Mouse (Mus musculus): ENCODE data around the gene Mamdc4.

Gene Mamdc4

DNA sequence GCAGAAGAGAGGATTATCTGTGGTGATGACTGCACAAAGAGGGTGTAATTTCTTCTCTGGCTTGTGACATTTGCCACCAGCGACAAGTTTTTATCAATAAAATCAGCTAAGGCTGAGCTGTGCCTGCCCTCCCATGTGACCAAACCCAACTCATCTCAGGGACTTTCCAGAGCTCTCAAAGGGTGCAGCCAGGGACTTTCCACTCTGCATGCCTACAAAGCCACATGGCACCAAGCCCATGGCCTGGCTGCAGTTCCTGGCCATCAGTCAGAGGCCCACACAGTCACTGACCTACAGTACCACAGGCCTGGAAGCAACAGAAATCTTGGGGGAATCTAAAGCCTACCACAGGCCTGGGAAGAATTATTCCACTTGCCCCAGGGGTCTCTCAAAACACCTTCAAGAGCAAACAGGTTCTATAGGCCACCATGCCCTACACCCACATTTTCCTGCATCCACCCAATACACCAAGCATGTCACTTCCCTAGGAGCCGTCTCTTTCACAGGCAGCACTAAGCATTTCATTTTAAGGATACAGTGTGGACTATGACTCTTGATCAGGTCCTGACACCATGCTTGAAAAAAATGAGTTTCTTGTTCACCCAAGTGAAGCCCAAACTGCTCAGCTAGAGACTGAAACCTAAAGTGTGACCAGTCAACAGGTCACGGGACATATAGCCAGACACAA is 40.3 kb downstream of the Mamdc4 start:
- Histone ChIP-seq H3K27me3 (ENCODE audit: control insufficient read depth, insufficient read depth, low read length, poor library complexity, severe bottlenecking) (no peaks in the 10 kb centered on the region), H3K36me3 (ENCODE audit: control insufficient read depth, insufficient read depth, low read length, poor library complexity, severe bottlenecking) (peaks cover 3% of the 10 kb centered on the region)
- peak; percentile 91 for DNase-seq (ENCODE audit: low read depth, low spot score)

DNA sequence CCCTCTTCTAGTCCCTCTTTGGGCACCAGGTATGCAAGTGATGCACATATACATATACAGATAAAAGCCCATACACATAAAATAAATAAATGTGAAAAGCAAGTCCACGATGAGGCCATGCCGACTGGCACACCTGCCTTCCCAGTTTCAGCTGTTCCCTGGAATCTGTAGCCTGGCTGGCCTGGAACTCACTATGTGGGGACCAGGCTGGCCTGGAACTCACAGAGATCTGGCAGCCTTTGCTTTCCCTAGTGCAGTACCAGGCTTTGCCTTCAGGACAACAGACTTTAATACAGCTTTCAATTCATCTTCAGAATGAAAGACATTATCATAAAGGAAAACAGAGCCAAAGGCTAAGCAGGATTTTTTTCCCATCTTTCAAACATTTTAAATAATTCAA is 40.9 kb downstream of the Mamdc4 start:
- peaks cover 9% of the 10 kb centered on the region for H3K36me3 ChIP-seq (ENCODE audit: control insufficient read depth, insufficient read depth, low read length, poor library complexity, severe bottlenecking)
- no peak for DNase-seq (ENCODE audit: low read depth, low spot score)
- H3K27me3 ChIP-seq (ENCODE audit: control insufficient read depth, insufficient read depth, low read length, poor library complexity, severe bottlenecking), result no peaks in the 10 kb centered on the region

DNA sequence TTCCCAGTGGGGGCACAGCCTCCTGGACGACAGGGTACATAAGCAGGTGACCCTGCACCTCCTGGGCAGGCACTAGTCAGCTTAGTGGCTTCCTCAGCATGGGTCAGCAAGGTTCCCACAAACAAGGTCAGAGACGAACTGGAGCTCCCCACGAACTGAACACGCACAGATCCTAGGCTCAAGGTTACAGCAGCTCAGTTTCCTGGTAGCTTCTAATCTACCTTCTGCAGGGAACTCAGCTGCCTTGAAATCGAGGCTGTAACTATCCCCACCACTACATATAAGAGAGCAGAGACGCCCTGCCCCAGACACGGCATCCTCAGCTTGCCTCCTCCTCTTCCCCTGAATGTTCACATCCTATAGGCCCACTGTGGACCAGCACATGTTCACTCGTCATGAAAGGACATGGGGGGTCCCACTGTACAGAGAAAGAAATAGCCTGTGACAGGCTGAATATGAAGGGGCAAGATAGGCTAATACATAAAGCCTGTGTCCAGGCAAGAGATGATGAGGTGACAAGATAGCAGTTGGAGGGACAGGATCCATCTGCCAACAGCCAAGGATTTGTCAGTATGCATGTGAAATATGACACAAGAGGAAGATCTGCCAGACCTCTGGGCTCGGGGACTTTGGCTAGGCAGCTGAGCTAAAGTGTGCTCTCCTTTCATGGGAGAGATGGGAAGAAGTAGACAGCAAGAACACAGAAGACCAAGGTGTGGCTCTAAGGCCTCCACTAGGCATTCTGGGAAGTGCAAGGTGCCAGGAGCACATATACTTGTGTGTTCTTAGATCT is 47.9 kb downstream of the Mamdc4 start:
- Histone ChIP-seq H3K27me3 (ENCODE audit: control insufficient read depth, insufficient read depth, low read length, poor library complexity, severe bottlenecking) (no peaks in the 10 kb centered on the region), H3K36me3 (ENCODE audit: control insufficient read depth, insufficient read depth, low read length, poor library complexity, severe bottlenecking) (peaks cover 29% of the 10 kb centered on the region)
- DNase-seq (ENCODE audit: low read depth, low spot score), result no peak

Data from splenic B cell, adult 2 months (primary cell).